Mouse (Mus musculus) hindbrain, embryonic 16.5 days (tissue): ENCODE data around the gene Fam19a3. TPM values are rescaled to one million over a fixed set of nuclear protein-coding genes. Genes with fewer than 3 reads are reported as not detected.
"Not testable (repeated sequence)": the region's sequence is repeated elsewhere in the genome, so short reads cannot be mapped to it uniquely, and the experiment has no call there.

Source experiments
- ATAC-seq: fragments of 200-750 bp; cut with Nextera tagmentation; 2 replicates; pipeline ENCODE4 v1.8.0; 2017; ENCODE audit warnings: moderate TSS enrichment, moderate library complexity
- H3K27ac ChIP-seq: fragments of 300-500 bp; sonication (generic); 2 replicates; pipeline ENCODE4 v1.5.1; 2014; ENCODE audit warnings: low read depth, mild to moderate bottlenecking, control low read depth, low read length, moderate library complexity
- H3K27me3 ChIP-seq: fragments of 300-500 bp; sonication (generic); replicated peaks from 2 replicates; pipeline ENCODE4 v1.6.1; 2014; ENCODE audit warnings: low read length; ENCODE audit not compliant: control insufficient read depth, insufficient read depth
- H3K36me3 ChIP-seq: fragments of 300-500 bp; sonication (generic); 2 replicates; pipeline ENCODE4 v1.6.1; 2014; ENCODE audit warnings: mild to moderate bottlenecking, low read length, moderate library complexity, mixed read lengths; ENCODE audit not compliant: control insufficient read depth, insufficient read depth
- H3K4me1 ChIP-seq: fragments of 300-500 bp; sonication (generic); 2 replicates; pipeline ENCODE4 v1.6.1; 2014; ENCODE audit warnings: low read depth, low read length; ENCODE audit not compliant: control insufficient read depth, insufficient read depth
- H3K4me2 ChIP-seq: fragments of 300-500 bp; sonication (generic); 2 replicates; pipeline ENCODE4 v1.6.1; 2014; ENCODE audit warnings: mild to moderate bottlenecking, low read length, control low read depth, moderate library complexity
- H3K4me3 ChIP-seq: fragments of 300-500 bp; sonication (generic); 2 replicates; pipeline ENCODE4 v1.5.1; 2014; ENCODE audit warnings: mild to moderate bottlenecking, low read length, control low read depth, moderate library complexity
- H3K9ac ChIP-seq: fragments of 300-500 bp; sonication (generic); 2 replicates; pipeline ENCODE4 v1.6.1; 2014; ENCODE audit warnings: low read depth, mild to moderate bottlenecking, control low read depth, low read length, moderate library complexity
- H3K9me3 ChIP-seq: fragments of 300-500 bp; sonication (generic); 2 replicates; pipeline ENCODE4 v1.6.1; 2014; ENCODE audit warnings: mild to moderate bottlenecking, low read length, moderate library complexity; ENCODE audit not compliant: control insufficient read depth
- WGBS: fragments of 180-500 bp; shearing (Covaris S2); extraction: QIAGEN DNeasy Blood & Tissue Kit; methylation state at CpG from one replicate; pipeline ENCODE4 v1.1.7; 2014; 5-methylcytosine and 5-hydroxymethylcytosine counted together
- polyA plus RNA-seq: library from polyadenylated mRNA; unstranded; fragments of >200 nt; fragmentation: Nextera tagmentation; extraction: Ambion mirVana; gene quantifications from 2 replicates; pipeline ENCODE4 v1.2.1, GENCODE M21; 2015

Gene Fam19a3
- polyA plus RNA-seq, 1 experiment from 2014 or later: 0.05 TPM

DNA sequence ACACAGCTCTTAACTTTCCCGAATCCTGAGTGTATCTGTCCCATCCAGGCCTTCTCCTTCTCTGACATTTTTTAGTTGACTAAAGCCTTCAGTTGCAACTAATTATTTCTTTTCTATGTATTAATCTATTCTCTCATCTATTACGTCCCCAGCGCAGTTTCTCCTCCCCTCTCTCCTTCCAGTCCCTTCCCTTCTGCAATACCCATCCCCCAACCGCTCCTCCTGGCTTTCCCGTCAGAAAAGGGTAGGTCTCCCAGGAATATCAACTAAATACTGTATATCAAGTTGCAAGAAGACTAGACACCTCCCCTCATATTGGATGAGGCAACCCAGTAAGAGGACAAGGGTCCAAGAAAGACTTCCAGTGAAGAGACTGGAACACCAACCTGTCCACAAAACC, 22.8 kb downstream of the Fam19a3 start:
- Histone ChIP-seq H3K4me2 (peak overlapping the region; percentile 60), H3K27ac (no peak overlapping the region), H3K27me3 (peaks cover 10% of the 10 kb centered on the region; the same call in 1 of the 2 replicates), H3K36me3 (no peaks in the 10 kb centered on the region), H3K9ac (peak overlapping the region; percentile 61; the same call in 1 of the 2 replicates), H3K4me1 (peaks cover 6% of the 10 kb centered on the region), H3K4me3 (peak overlapping the region; percentile 39), H3K9me3 (no peaks in the 10 kb centered on the region)
- ATAC-seq: peak; percentile 24; the same call in 1 of the 2 replicates
- WGBS: 7% methylated on average over 5 of the region's 5 CpGs

DNA sequence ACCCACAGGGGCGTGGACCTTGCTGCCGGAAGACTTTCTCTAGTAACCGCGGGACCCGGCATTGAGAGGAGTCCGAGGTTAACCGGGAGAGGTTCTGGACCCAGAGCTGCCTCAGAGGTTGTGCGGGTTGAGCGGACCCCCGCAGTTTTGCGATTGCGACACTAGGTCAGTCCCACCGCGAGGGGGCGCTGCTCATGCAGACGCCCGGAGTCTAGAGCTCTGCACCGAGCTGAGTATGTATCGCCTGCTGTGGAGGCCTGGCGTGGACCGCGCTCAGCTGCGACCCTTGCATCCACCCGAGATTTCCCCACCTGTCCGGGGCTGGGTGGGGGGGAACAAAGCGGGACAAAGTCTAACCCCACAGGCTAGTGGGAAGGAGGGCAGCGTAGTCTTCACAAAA, 23.2 kb downstream of the Fam19a3 start:
- Histone ChIP-seq H3K27me3 (peaks cover 10% of the 10 kb centered on the region), H3K9ac (peak overlapping the region; percentile 61), H3K36me3 (no peaks in the 10 kb centered on the region), H3K27ac (no peak overlapping the region), H3K4me3 (peak overlapping the region; percentile 39), H3K4me2 (peak overlapping the region; percentile 60), H3K9me3 (no peaks in the 10 kb centered on the region), H3K4me1 (peaks cover 6% of the 10 kb centered on the region)
- WGBS: 2% methylated on average over 27 of the region's 27 CpGs
- peak; percentile 90 for ATAC-seq

DNA sequence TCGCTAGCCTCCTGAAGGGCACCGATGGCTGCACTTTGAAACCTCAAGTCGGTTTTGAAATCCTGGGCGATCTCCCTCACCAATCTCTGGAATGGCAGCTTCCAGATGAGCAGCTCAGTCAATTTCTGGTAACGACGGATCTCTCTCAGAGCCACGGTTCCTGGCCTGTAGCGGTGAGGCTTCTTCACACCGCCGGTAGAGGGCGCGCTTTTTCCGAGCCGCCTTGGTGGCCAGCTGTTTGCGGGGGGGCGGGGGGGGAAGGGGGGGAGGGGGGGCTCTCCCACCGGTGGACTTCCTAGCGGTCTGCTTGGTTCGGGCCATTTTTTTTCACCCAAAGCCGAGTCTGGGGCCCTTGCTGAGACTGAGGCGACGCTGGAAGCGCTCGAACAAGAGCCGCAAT, 28.8 kb downstream of the Fam19a3 start:
- 22% methylated on average over 16 of the region's 25 CpGs for WGBS
- not testable (repeated sequence) for H3K27me3 ChIP-seq, H3K4me1 ChIP-seq, H3K4me3 ChIP-seq, H3K9me3 ChIP-seq, H3K27ac ChIP-seq, H3K9ac ChIP-seq, ATAC-seq, H3K4me2 ChIP-seq, H3K36me3 ChIP-seq

DNA sequence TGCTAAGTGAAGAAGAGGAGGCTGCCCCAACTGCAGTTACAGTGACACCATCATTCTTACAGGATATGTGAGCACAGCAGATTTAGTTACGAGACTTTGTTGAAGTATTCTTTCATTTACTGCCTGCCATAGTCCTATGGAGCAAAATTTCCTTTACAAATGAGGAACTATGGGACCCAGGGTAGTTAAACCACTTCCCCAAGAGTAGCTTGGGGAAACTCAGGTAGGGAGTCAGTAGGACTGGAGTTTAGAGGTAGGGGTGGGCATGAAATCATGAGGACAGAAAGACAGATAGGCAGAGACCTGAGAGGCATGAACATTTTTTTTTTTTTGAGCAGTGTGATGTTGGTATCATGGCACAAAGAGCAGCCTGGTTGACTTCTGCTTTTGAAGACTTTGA, 37.8 kb downstream of the Fam19a3 start:
- 77% methylated on average over 1 of the region's 1 CpGs for WGBS
- ATAC-seq: no peak
- Histone ChIP-seq H3K4me2 (no peak overlapping the region), H3K36me3 (no peaks in the 10 kb centered on the region), H3K27ac (no peak overlapping the region), H3K9ac (no peak overlapping the region), H3K4me1 (no peaks in the 10 kb centered on the region), H3K9me3 (no peaks in the 10 kb centered on the region), H3K4me3 (no peak overlapping the region), H3K27me3 (no peaks in the 10 kb centered on the region)

DNA sequence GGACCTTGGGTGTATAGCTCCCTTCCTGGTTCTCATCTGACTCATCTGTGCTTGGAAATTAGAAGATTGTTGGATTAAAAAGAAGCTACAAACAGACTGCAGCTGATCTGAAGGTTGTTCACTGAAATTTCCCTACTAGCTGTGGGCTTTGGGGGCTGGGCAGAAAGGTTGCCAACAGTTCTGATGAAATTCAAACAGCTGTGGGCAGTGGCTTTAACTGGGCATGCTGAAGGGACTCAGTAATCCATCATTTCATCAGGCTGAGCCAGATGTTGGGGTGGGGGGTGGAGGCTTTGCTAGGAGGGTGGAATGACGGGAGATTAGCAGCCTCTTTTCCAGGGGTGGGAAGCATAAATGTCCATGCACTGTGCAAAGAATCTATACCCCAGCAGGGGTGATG, 38.5 kb downstream of the Fam19a3 start:
- no peak overlapping the region for H3K4me3 ChIP-seq
- no peaks in the 10 kb centered on the region for H3K4me1 ChIP-seq
- WGBS: 79% methylated on average over 1 of the region's 1 CpGs
- no peaks in the 10 kb centered on the region for H3K9me3 ChIP-seq
- H3K27ac ChIP-seq: no peak overlapping the region
- no peaks in the 10 kb centered on the region for H3K27me3 ChIP-seq
- H3K36me3 ChIP-seq: no peaks in the 10 kb centered on the region
- no peak for ATAC-seq
- H3K9ac ChIP-seq: no peak overlapping the region
- no peak overlapping the region for H3K4me2 ChIP-seq

DNA sequence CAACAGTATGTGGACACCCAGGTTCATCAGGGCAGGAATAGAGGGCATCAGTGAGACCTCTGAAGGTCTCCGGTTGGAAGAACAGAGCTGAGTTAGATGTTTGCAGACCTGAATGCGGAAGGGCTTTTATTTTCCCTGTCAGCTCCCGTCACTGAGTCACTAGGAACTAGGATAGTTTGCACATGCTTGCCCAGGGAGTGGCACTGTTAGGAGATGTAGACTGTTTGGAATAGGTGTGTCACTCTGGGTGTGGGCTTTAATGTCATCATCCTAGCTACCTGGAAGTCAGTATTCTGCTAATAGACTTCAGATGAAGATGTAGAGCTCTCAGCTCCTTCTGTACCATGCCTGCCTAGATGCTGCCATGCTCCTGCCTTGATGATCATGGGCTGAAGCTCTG, 39.7 kb downstream of the Fam19a3 start:
- Histone ChIP-seq H3K36me3 (no peaks in the 10 kb centered on the region), H3K9me3 (no peaks in the 10 kb centered on the region), H3K4me1 (no peaks in the 10 kb centered on the region), H3K4me3 (no peak overlapping the region), H3K27me3 (no peaks in the 10 kb centered on the region), H3K9ac (no peak overlapping the region), H3K4me2 (no peak overlapping the region), H3K27ac (no peak overlapping the region)
- 86% methylated on average over 3 of the region's 3 CpGs for WGBS
- no peak for ATAC-seq

DNA sequence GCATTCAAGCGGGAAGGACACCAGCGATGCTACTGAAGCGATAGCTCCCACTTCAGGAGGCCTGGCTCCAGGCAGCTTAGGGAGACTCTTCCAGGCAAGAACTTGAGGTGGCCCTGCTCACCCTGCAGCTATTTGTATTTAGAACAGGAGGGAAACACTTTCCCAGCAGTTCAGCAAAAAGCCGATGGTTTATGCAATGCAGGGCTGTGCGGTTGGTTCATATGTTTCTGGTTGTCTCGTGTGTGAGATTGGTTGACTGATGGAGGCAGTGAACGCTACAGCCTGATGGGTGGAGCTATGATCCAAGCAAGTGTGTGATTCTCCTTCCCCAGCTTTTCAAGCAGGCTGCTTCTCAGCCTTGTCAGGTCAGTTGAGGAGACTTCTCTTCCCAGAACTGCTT, 47.0 kb downstream of the Fam19a3 start:
- Histone ChIP-seq H3K4me2 (no peak overlapping the region), H3K27me3 (no peaks in the 10 kb centered on the region), H3K4me1 (no peaks in the 10 kb centered on the region), H3K27ac (no peak overlapping the region), H3K4me3 (no peak overlapping the region), H3K9ac (no peak overlapping the region), H3K9me3 (no peaks in the 10 kb centered on the region), H3K36me3 (no peaks in the 10 kb centered on the region)
- 63% methylated on average over 7 of the region's 7 CpGs for WGBS
- no peak for ATAC-seq

DNA sequence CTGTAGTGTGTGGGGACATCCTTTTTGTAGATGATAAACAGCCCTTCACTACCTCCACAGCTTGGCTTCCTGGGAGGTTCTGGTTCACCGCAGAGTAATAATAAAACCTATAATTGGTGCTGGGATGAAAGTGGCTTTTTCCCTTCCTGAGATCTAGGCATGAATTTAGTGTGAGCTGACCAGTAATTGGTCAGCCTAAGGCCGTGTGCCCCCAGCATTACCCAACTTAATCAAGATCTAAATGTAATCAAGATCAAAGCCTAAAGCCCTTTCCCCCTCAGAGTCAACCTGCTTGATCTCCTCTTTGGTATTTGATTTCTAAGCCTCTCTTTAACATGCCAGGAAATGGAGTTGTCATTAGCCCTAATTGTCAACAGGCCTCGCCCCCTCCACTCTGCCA, 48.7 kb downstream of the Fam19a3 start:
- ATAC-seq: no peak
- Histone ChIP-seq H3K4me2 (no peak overlapping the region), H3K27me3 (no peaks in the 10 kb centered on the region), H3K36me3 (no peaks in the 10 kb centered on the region), H3K9ac (no peak overlapping the region), H3K9me3 (no peaks in the 10 kb centered on the region), H3K27ac (no peak overlapping the region), H3K4me1 (no peaks in the 10 kb centered on the region), H3K4me3 (no peak overlapping the region)
- WGBS: 60% methylated on average over 3 of the region's 3 CpGs

DNA sequence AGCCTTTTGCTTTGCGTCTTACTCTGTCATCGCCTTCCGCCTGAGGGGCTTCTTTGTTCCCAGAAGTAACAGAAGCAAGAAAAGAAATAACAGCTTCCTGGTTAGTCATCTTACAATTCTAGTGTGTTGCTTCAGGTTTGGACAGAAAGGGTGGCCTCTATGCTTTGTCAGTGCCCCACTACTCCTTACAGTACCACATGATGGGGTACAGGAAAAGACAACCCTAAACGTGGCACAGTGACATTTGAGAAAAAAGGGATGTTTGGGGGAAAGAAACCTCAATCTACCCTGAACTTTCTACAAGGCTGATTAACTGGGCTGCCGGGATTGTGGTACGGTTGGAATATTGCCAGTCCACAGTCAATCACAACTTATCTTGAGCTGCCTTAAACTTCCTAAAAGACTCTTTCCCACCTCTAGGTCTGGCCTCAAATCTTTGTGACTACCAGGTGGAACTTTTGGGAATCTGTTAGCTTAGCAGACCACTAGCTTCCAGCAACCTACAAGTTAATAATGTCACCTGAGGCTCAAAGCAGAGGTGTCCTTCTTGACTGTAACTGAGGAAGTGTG, 52.3 kb downstream of the Fam19a3 start:
- 74% methylated on average over 6 of the region's 6 CpGs for WGBS
- Histone ChIP-seq H3K36me3 (no peaks in the 10 kb centered on the region), H3K4me1 (no peaks in the 10 kb centered on the region), H3K27ac (no peak overlapping the region), H3K9me3 (no peaks in the 10 kb centered on the region; the same call in 1 of the 2 replicates), H3K9ac (no peak overlapping the region), H3K4me3 (no peak overlapping the region), H3K27me3 (no peaks in the 10 kb centered on the region), H3K4me2 (no peak overlapping the region)
- no peak for ATAC-seq
